Mouse (Mus musculus) heart, adult 2 months (tissue): ENCODE measurements around the gene Unc45b.

Source experiments
- CTCF ChIP-seq: fragments of 200-600 bp; IDR thresholded peaks from 2 replicates; pipeline ENCODE4 v1.8.1; 2022; ENCODE audit warnings: antibody characterized with exemption, mild to moderate bottlenecking, moderate library complexity
- EP300 ChIP-seq: fragments of 200-500 bp; IDR thresholded peaks from 2 replicates; pipeline ENCODE4 v1.6.1; 2011; ENCODE audit warnings: low read depth, low read length, control low read depth; ENCODE audit not compliant: insufficient read depth
- POLR2A ChIP-seq: fragments of 200-500 bp; IDR thresholded peaks from 2 replicates; pipeline ENCODE4 v1.6.1; 2011; ENCODE audit warnings: mild to moderate bottlenecking, low read depth, low read length, control low read depth; ENCODE audit not compliant: insufficient read depth

DNA sequence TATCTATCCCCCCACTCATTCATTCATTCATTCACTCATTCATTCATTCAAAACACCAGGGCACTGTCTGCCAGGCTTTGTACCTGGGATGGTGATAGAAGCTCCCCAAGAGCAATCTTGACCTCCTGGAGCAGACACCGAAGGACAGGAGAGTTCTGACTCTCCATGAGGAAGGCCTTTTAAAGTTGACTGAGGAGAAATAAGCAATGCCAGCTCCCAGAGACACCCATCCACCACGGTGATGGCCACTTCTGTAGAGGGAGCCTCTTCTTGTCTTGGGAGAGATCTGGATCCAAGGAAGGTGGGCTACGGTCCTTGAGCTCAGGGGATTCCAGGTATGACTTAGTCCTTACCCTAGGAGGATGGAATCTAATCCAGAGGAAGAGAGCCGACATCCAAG lies at the start of gene Unc45b:
- no peak for TF ChIP-seq POLR2A
- TF ChIP-seq EP300 = no peak
- no peak for TF ChIP-seq CTCF
